Mouse (Mus musculus): ENCODE results near the gene Cox20. TPM values are rescaled to one million over a fixed set of nuclear protein-coding genes. Genes with fewer than 3 reads are reported as not detected.

The Cox20 gene
- polyA plus RNA-seq, 1 experiment from 2014 or later = 110 TPM

DNA sequence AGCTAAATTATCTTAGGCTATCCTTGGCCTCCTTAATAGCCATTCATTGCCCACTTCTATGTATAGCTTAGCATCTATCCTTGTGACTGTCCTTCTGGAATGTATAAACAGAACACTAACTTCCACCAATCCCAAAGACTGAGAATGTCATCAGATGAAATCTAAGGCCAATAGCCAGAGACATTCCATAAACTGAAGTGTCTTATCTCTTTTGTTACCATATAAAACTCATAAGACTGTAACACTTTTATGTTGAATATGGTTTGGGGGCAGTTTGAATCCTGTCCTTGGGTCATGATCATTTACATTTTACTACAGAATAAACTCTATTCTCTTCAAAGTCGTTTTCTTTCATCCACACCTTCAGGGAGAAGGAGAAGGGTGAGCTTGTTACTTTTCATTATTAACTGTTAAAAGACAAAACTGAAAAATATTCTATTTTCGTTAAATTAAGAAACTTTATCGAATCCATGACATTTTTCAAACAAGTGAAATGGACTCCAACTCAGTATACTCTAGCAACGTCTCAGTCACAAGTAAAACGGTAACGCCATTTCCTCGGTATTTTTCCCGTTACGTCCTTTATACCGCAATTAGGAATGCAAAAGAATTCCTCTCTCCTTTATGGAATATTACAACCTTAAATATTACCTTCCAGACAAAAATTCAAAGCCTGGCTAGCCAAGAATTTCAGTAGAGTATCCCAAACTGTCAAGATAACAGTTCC is 1.5 kb upstream of the Cox20 start:
- H3K27me3 ChIP-seq (ENCODE audit: control insufficient read depth, insufficient read depth, low read length) = no peaks in the 10 kb centered on the region
- H3K36me3 ChIP-seq (ENCODE audit: control insufficient read depth, insufficient read depth, low read length) = peaks cover 5% of the 10 kb centered on the region; the same call in 1 of the 2 replicates
- H3K9ac ChIP-seq (ENCODE audit: low read length) = peak overlapping the region; percentile 97; the same call in 1 of the 2 replicates
- H3K4me3 ChIP-seq (ENCODE audit: low read depth, low read length) = peak overlapping the region; percentile 45
- 57% methylated on average over 10 of the region's 10 CpGs for WGBS
- no peak for ATAC-seq (ENCODE audit: insufficient number of reproducible peaks, low FRiP score, low TSS enrichment, low read depth)
- no peak for DNase-seq (ENCODE audit: low spot score)
- H3K9me3 ChIP-seq (ENCODE audit: control insufficient read depth, low read length) = no peaks in the 10 kb centered on the region
- H3K4me1 ChIP-seq (ENCODE audit: control insufficient read depth, insufficient read depth, low read length) = peaks cover 7% of the 10 kb centered on the region; the same call in 1 of the 2 replicates
- peak overlapping the region; percentile 57 for H3K4me2 ChIP-seq (ENCODE audit: low read depth, severe bottlenecking)
- peak overlapping the region; percentile 99 for H3K27ac ChIP-seq (replicated peaks; ENCODE audit: low read depth, low read length)

- no peaks in the 10 kb centered on the region for H3K9me3 ChIP-seq (ENCODE audit: control insufficient read depth, low read length)
- ATAC-seq (ENCODE audit: insufficient number of reproducible peaks, low FRiP score, low TSS enrichment, low read depth) = peak; percentile 62
- peak; percentile 89 for DNase-seq (ENCODE audit: low spot score)
- peaks cover 8% of the 10 kb centered on the region; the same call in 1 of the 2 replicates for H3K36me3 ChIP-seq (ENCODE audit: control insufficient read depth, insufficient read depth, low read length)
- peaks cover 7% of the 10 kb centered on the region; the same call in 1 of the 2 replicates for H3K4me1 ChIP-seq (ENCODE audit: control insufficient read depth, insufficient read depth, low read length)
- no peaks in the 10 kb centered on the region for H3K27me3 ChIP-seq (ENCODE audit: control insufficient read depth, insufficient read depth, low read length)
- peak overlapping the region; percentile 57 for H3K4me2 ChIP-seq (ENCODE audit: low read depth, severe bottlenecking)
- WGBS = under 1% methylated on average over 17 of the region's 17 CpGs
- peak overlapping the region; percentile 45 for H3K4me3 ChIP-seq (ENCODE audit: low read depth, low read length)
- H3K27ac ChIP-seq (replicated peaks; ENCODE audit: low read depth, low read length) = peak overlapping the region; percentile 99
- H3K9ac ChIP-seq (ENCODE audit: low read length) = peak overlapping the region; percentile 97
These were observed 935 bp upstream of the Cox20 start for GRCm38 (mm10) chr1:178318002-178318388.

- Histone ChIP-seq H3K9ac (ENCODE audit: low read length) (peak overlapping the region; percentile 97), H3K4me2 (ENCODE audit: low read depth, severe bottlenecking) (peak overlapping the region; percentile 57), H3K27ac (replicated peaks; ENCODE audit: low read depth, low read length) (peak overlapping the region; percentile 99), H3K4me1 (ENCODE audit: control insufficient read depth, insufficient read depth, low read length) (peaks cover 7% of the 10 kb centered on the region; the same call in 1 of the 2 replicates), H3K9me3 (ENCODE audit: control insufficient read depth, low read length) (no peaks in the 10 kb centered on the region), H3K27me3 (ENCODE audit: control insufficient read depth, insufficient read depth, low read length) (no peaks in the 10 kb centered on the region), H3K4me3 (ENCODE audit: low read depth, low read length) (peak overlapping the region; percentile 45), H3K36me3 (ENCODE audit: control insufficient read depth, insufficient read depth, low read length) (peaks cover 11% of the 10 kb centered on the region; the same call in 1 of the 2 replicates)
- WGBS = 5% methylated on average over 12 of the region's 12 CpGs
- ATAC-seq (ENCODE audit: insufficient number of reproducible peaks, low FRiP score, low TSS enrichment, low read depth) (peak; percentile 18; the same call in 1 of the 2 replicates), DNase-seq (ENCODE audit: low spot score) (peak; percentile 68)
These were observed 536 bp downstream of the Cox20 start for GRCm38 (mm10) chr1:178319295-178320037.

DNA sequence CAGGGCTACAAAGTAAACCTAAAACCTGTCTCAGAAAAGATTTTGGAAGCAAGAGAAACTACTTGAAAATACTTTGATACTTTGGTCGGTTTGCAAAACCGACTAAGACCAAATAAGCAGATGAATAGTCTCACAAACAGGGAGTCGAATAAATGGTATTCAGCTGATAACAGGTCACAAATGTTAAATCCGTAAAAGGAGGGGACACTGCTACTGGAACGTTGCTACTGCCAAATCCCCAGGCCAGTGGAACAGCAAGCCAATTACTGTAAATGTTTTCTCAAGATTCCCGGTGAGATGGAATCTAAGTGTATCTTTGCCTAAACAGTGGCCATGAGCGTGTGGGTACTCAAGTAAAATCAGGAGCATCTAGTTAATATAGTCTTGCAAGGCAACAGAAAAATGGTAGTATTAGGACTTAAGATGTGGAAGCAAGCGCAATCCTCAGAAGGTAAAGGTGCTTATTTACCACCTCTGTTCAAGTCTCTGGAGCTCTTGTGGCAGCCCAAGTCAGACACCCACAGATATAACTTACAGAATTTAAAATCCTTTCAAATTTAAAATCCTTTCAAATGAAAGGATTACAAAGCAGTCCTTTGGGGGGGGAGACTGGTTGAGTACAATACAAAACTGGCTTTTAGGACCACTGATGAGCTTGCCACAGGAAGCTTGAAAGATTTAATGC is 1.2 kb downstream of the Cox20 start:
- DNase-seq (ENCODE audit: low spot score) (peak; percentile 47), ATAC-seq (ENCODE audit: insufficient number of reproducible peaks, low FRiP score, low TSS enrichment, low read depth) (no peak)
- 32% methylated on average over 8 of the region's 8 CpGs for WGBS
- Histone ChIP-seq H3K27ac (replicated peaks; ENCODE audit: low read depth, low read length) (peak overlapping the region; percentile 99; the same call in 1 of the 2 replicates), H3K27me3 (ENCODE audit: control insufficient read depth, insufficient read depth, low read length) (no peaks in the 10 kb centered on the region), H3K9me3 (ENCODE audit: control insufficient read depth, low read length) (no peaks in the 10 kb centered on the region), H3K4me2 (ENCODE audit: low read depth, severe bottlenecking) (peak overlapping the region; percentile 57), H3K4me1 (ENCODE audit: control insufficient read depth, insufficient read depth, low read length) (peaks cover 7% of the 10 kb centered on the region; the same call in 1 of the 2 replicates), H3K9ac (ENCODE audit: low read length) (peak overlapping the region; percentile 97), H3K36me3 (ENCODE audit: control insufficient read depth, insufficient read depth, low read length) (peaks cover 15% of the 10 kb centered on the region; the same call in 1 of the 2 replicates), H3K4me3 (ENCODE audit: low read depth, low read length) (peak overlapping the region; percentile 45)

GRCm38 (mm10) chr1:178320723-178321590 is 2.0 kb downstream of the Cox20 start:
- Histone ChIP-seq H3K4me1 (ENCODE audit: control insufficient read depth, insufficient read depth, low read length) (peaks cover 7% of the 10 kb centered on the region; the same call in 1 of the 2 replicates), H3K9ac (ENCODE audit: low read length) (no peak overlapping the region), H3K4me3 (ENCODE audit: low read depth, low read length) (peak overlapping the region; percentile 45; the same call in 1 of the 2 replicates), H3K36me3 (ENCODE audit: control insufficient read depth, insufficient read depth, low read length) (peaks cover 15% of the 10 kb centered on the region; the same call in 1 of the 2 replicates), H3K4me2 (ENCODE audit: low read depth, severe bottlenecking) (peak overlapping the region; percentile 57), H3K9me3 (ENCODE audit: control insufficient read depth, low read length) (no peaks in the 10 kb centered on the region), H3K27me3 (ENCODE audit: control insufficient read depth, insufficient read depth, low read length) (no peaks in the 10 kb centered on the region), H3K27ac (replicated peaks; ENCODE audit: low read depth, low read length) (peak overlapping the region; percentile 99; the same call in 1 of the 2 replicates)
- ATAC-seq (ENCODE audit: insufficient number of reproducible peaks, low FRiP score, low TSS enrichment, low read depth) (no peak), DNase-seq (ENCODE audit: low spot score) (peak; percentile 34)
- 52% methylated on average over 5 of the region's 5 CpGs for WGBS

GRCm38 (mm10) chr1:178321730-178322357 is 2.9 kb downstream of the Cox20 start:
- Histone ChIP-seq H3K4me2 (ENCODE audit: low read depth, severe bottlenecking) (no peak overlapping the region), H3K27ac (replicated peaks; ENCODE audit: low read depth, low read length) (no peak overlapping the region), H3K9me3 (ENCODE audit: control insufficient read depth, low read length) (no peaks in the 10 kb centered on the region), H3K9ac (ENCODE audit: low read length) (no peak overlapping the region), H3K27me3 (ENCODE audit: control insufficient read depth, insufficient read depth, low read length) (no peaks in the 10 kb centered on the region), H3K36me3 (ENCODE audit: control insufficient read depth, insufficient read depth, low read length) (peaks cover 17% of the 10 kb centered on the region; the same call in 1 of the 2 replicates), H3K4me1 (ENCODE audit: control insufficient read depth, insufficient read depth, low read length) (peaks cover 7% of the 10 kb centered on the region; the same call in 1 of the 2 replicates), H3K4me3 (ENCODE audit: low read depth, low read length) (no peak overlapping the region)
- 77% methylated on average over 4 of the region's 4 CpGs for WGBS
- DNase-seq (ENCODE audit: low spot score) (no peak), ATAC-seq (ENCODE audit: insufficient number of reproducible peaks, low FRiP score, low TSS enrichment, low read depth) (no peak)

DNA sequence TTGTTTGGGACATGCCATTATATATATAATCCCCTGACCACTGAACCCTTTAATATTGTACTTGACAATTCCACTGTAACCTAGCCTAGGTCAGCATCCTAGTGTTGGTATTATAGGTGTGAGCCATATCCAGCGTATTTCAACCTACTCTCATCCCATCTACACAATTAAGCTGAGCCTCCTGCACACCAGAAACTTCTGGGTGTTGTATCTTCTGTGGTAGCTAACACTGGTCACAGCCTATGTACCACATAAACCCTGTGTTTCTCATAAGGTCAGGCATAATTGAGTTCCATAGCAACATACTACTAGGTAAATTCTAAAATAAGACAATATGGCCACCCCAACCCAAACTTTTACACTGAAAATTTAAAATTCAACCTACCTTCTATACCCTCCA is 4.3 kb downstream of the Cox20 start:
- H3K4me2 ChIP-seq (ENCODE audit: low read depth, severe bottlenecking) = no peak overlapping the region
- no peak for ATAC-seq (ENCODE audit: insufficient number of reproducible peaks, low FRiP score, low TSS enrichment, low read depth)
- DNase-seq (ENCODE audit: low spot score) = no peak
- peaks cover 17% of the 10 kb centered on the region; the same call in 1 of the 2 replicates for H3K36me3 ChIP-seq (ENCODE audit: control insufficient read depth, insufficient read depth, low read length)
- H3K4me3 ChIP-seq (ENCODE audit: low read depth, low read length) = no peak overlapping the region
- H3K9me3 ChIP-seq (ENCODE audit: control insufficient read depth, low read length) = no peaks in the 10 kb centered on the region
- no peaks in the 10 kb centered on the region for H3K27me3 ChIP-seq (ENCODE audit: control insufficient read depth, insufficient read depth, low read length)
- peaks cover 7% of the 10 kb centered on the region; the same call in 1 of the 2 replicates for H3K4me1 ChIP-seq (ENCODE audit: control insufficient read depth, insufficient read depth, low read length)
- H3K9ac ChIP-seq (ENCODE audit: low read length) = no peak overlapping the region
- 76% methylated on average over 1 of the region's 1 CpGs for WGBS
- H3K27ac ChIP-seq (replicated peaks; ENCODE audit: low read depth, low read length) = no peak overlapping the region

All from limb, embryonic 11.5 days (tissue).